Mouse (Mus musculus) ES-E14 (cell line): ENCODE data around the gene Fam185a. TPM values are rescaled to one million over a fixed set of nuclear protein-coding genes. Genes with fewer than 3 reads are reported as not detected.
A peak's percentile ranks its signal among the peaks of the same experiment; 100 is the strongest.

ENCODE experiments used
- DNase-seq: peaks from one replicate; pipeline ENCODE4 v3.0.0-alpha.2; 2013; ENCODE audit warnings: low read depth, low spot score
- H3K27ac ChIP-seq: 2 replicates; pipeline ENCODE4 v1.5.1; 2012; ENCODE audit warnings: low read depth, mild to moderate bottlenecking, low read length, moderate library complexity, mixed read lengths; ENCODE audit not compliant: poor library complexity, insufficient read depth, severe bottlenecking
- H3K36me3 ChIP-seq: 2 replicates; pipeline ENCODE4 v1.6.1; 2012; ENCODE audit warnings: mild to moderate bottlenecking, low read length, moderate library complexity, mixed read lengths; ENCODE audit not compliant: control insufficient read depth, poor library complexity, insufficient read depth, severe bottlenecking
- H3K4me1 ChIP-seq, 2 experiments: fragments of 150-350 bp in 1 of 2; sonication (generic) in 1 of 2; 2 replicates each; pipeline ENCODE4 v1.6.1; 2012; ENCODE audit warnings: low read length in 2 of 2, mild to moderate bottlenecking in 1 of 2, mixed read lengths in 1 of 2; ENCODE audit not compliant: control insufficient read depth in 2 of 2, insufficient read depth in 2 of 2, poor library complexity in 1 of 2
- H3K4me3 ChIP-seq, 2 experiments: fragments of 150-350 bp in 1 of 2; sonication (generic) in 1 of 2; 2 replicates each; pipeline ENCODE4 v1.5.1; 2012; ENCODE audit warnings: low read length in 2 of 2, low read depth in 1 of 2, mild to moderate bottlenecking in 1 of 2, mixed read lengths in 1 of 2; ENCODE audit not compliant: insufficient read depth in 1 of 2, poor library complexity in 1 of 2, severe bottlenecking in 1 of 2
- H3K9ac ChIP-seq: 2 replicates; pipeline ENCODE4 v1.6.1; 2012; ENCODE audit warnings: low read depth, mild to moderate bottlenecking, low read length, mixed read lengths; ENCODE audit not compliant: poor library complexity, insufficient read depth, severe bottlenecking
- H3K9me3 ChIP-seq: fragments of 150-350 bp; sonication (generic); 2 replicates; pipeline ENCODE4 v1.6.1; 2012; ENCODE audit warnings: low read depth, mild to moderate bottlenecking, low read length; ENCODE audit not compliant: control insufficient read depth, insufficient read depth
- CHD2 ChIP-seq: IDR thresholded peaks from 2 replicates; pipeline ENCODE4 v1.6.1; 2014; ENCODE audit warnings: mild to moderate bottlenecking, low read depth, low read length, inconsistent platforms
- HCFC1 ChIP-seq: IDR thresholded peaks from 2 replicates; pipeline ENCODE4 v1.6.1; 2012; ENCODE audit warnings: low read length, inconsistent platforms, borderline replicate concordance; ENCODE audit not compliant: insufficient read depth
- MAFK ChIP-seq: IDR thresholded peaks from 2 replicates; pipeline ENCODE4 v1.6.1; 2014; ENCODE audit warnings: mild to moderate bottlenecking, low read depth, low read length, inconsistent platforms; ENCODE audit not compliant: insufficient read depth
- ZC3H11A ChIP-seq: IDR thresholded peaks from 2 replicates; pipeline ENCODE4 v1.6.1; 2012; ENCODE audit warnings: low read depth, mild to moderate bottlenecking, inconsistent platforms, low read length, borderline replicate concordance
- ZNF384 ChIP-seq: IDR thresholded peaks from 2 replicates; pipeline ENCODE4 v1.6.1; 2012; ENCODE audit warnings: low read depth, low read length, inconsistent platforms
- in situ Hi-C, 2 experiments: fragments of 600-800 bp; cut with MboI; formaldehyde crosslinking; loops; one replicate each; pipeline ENCODE4 v1.15.1; 2025; ENCODE audit warnings: low sequenced_read_pairs in 2 of 2, inconsistent platforms in 1 of 2; ENCODE audit not compliant: unreplicated experiment in 2 of 2
- total RNA-seq: library from RNA; depleted of rRNA; stranded (reverse); fragments of 300-350 nt; gene quantifications from 2 replicates; pipeline ENCODE4 v1.2.3, GENCODE M21; 2012

Gene Fam185a
- total RNA-seq, 1 experiment, result 14.1 TPM

GRCm38 (mm10) chr5:21383392-21384251 is 41.1 kb upstream of the Fam185a start:
- in situ Hi-C loops, result no loop called here
- H3K4me1 ChIP-seq, result peaks cover under 1 to 9% of the 10 kb centered on the region in 2 experiments; a peak in 2 of 4 replicates
- H3K4me3 ChIP-seq, result peak overlapping the region in 1 of 2 experiments; percentile 32; a peak in 2 of 4 replicates
- H3K27ac ChIP-seq, result no peak overlapping the region
- DNase-seq, result no peak
- no peaks in the 10 kb centered on the region for H3K9me3 ChIP-seq
- TF ChIP-seq ZC3H11A (no peak), HCFC1 (no peak), CHD2 (no peak), MAFK (no peak), ZNF384 (no peak)
- H3K9ac ChIP-seq, result no peak overlapping the region
- no peaks in the 10 kb centered on the region for H3K36me3 ChIP-seq

GRCm38 (mm10) chr5:21384252-21384960 is 40.4 kb upstream of the Fam185a start:
- Histone ChIP-seq H3K4me3 (no peak overlapping the region), H3K9ac (no peak overlapping the region), H3K27ac (no peak overlapping the region), H3K4me1 (peaks cover 1 to 9% of the 10 kb centered on the region in 2 experiments; a peak in 2 of 4 replicates), H3K36me3 (no peaks in the 10 kb centered on the region), H3K9me3 (no peaks in the 10 kb centered on the region)
- TF ChIP-seq CHD2 (no peak), ZC3H11A (no peak), HCFC1 (no peak), ZNF384 (no peak), MAFK (no peak)
- in situ Hi-C loops, result no loop called here
- no peak for DNase-seq

GRCm38 (mm10) chr5:21384976-21385375 is 39.8 kb upstream of the Fam185a start:
- H3K9me3 ChIP-seq, result no peaks in the 10 kb centered on the region
- TF ChIP-seq HCFC1 (no peak), CHD2 (no peak), ZC3H11A (no peak), ZNF384 (no peak), MAFK (no peak)
- H3K4me3 ChIP-seq, result no peak overlapping the region
- H3K4me1 ChIP-seq, result peaks cover 1 to 9% of the 10 kb centered on the region in 2 experiments; a peak in 2 of 4 replicates
- no peak overlapping the region for H3K27ac ChIP-seq
- in situ Hi-C loops, result no loop called here
- no peak for DNase-seq
- no peaks in the 10 kb centered on the region for H3K36me3 ChIP-seq
- H3K9ac ChIP-seq, result no peak overlapping the region

- Histone ChIP-seq H3K9ac (no peak overlapping the region), H3K4me3 (no peak overlapping the region), H3K4me1 (peaks cover 1 to 9% of the 10 kb centered on the region in 2 experiments; a peak in 2 of 4 replicates), H3K36me3 (no peaks in the 10 kb centered on the region), H3K27ac (no peak overlapping the region), H3K9me3 (no peaks in the 10 kb centered on the region)
- DNase-seq, result no peak
- TF ChIP-seq MAFK, result no peak
- no peak for TF ChIP-seq ZNF384
- TF ChIP-seq CHD2, result no peak
- no peak for TF ChIP-seq ZC3H11A
- no peak for TF ChIP-seq HCFC1
- in situ Hi-C loops, result no loop called here
These were observed 38.3 kb upstream of the Fam185a start for GRCm38 (mm10) chr5:21386432-21386831.
